Mouse (Mus musculus) thymus, postnatal 25 days (tissue): ENCODE measurements around the gene Gm10057.
"Not testable (repeated sequence)": the region's sequence is repeated elsewhere in the genome, so short reads cannot be mapped to it uniquely, and the experiment has no call there.

Experiments
- DNase-seq: peaks from one replicate; pipeline ENCODE4 v3.0.0; 2022

Gm10057 gene

DNA sequence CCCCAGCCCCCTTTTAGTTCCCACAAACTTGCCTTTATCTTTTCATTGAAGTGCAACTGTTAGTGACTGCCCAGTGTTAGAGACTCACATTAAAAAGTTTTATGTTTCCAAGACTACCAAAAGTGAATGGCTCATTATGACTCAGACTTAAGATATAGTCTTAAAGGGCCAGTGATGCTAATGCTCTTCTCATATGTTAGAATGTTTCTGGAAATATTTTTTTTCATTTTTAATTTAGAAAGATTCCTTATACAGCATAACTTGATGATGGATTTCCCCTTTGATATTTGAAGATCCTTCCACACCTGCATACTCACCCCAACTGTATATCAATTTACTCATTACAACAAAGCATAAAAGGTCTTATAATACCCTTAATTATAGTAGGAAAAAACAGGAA, at the start of gene Gm10057:
TSS of gene Gm10057 (minus strand) at position 101 of the 400 bp plus-strand sequence.
- not testable (repeated sequence) for DNase-seq

DNA sequence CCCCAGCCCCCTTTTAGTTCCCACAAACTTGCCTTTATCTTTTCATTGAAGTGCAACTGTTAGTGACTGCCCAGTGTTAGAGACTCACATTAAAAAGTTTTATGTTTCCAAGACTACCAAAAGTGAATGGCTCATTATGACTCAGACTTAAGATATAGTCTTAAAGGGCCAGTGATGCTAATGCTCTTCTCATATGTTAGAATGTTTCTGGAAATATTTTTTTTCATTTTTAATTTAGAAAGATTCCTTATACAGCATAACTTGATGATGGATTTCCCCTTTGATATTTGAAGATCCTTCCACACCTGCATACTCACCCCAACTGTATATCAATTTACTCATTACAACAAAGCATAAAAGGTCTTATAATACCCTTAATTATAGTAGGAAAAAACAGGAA, 21.1 kb downstream of the Gm10057 start, which contains the start of gene 4921511M17Rik:
TSS of gene 4921511M17Rik (minus strand) at position 101 of the 400 bp plus-strand sequence.
- not testable (repeated sequence) for DNase-seq

DNA sequence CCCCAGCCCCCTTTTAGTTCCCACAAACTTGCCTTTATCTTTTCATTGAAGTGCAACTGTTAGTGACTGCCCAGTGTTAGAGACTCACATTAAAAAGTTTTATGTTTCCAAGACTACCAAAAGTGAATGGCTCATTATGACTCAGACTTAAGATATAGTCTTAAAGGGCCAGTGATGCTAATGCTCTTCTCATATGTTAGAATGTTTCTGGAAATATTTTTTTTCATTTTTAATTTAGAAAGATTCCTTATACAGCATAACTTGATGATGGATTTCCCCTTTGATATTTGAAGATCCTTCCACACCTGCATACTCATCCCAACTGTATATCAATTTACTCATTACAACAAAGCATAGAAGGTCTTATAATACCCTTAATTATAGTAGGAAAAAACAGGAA, 42.3 kb downstream of the Gm10057 start, which contains the start of gene Samt1:
TSS of gene Samt1 (minus strand) at position 101 of the 400 bp plus-strand sequence.
- DNase-seq = not testable (repeated sequence)
